Mouse (Mus musculus): Measurements from ENCODE around the gene Car5a.

GRCm38 (mm10) chr8:121936391-121936790 is 8.3 kb downstream of the Car5a start:
- no peak for TF ChIP-seq CTCF (IDR thresholded peaks at IDR 0.05; ENCODE audit: low read depth, low read length)
- no peak for TF ChIP-seq POLR2A (IDR thresholded peaks at IDR 0.05; ENCODE audit: borderline replicate concordance, low read depth, low read length)

Measured in bone marrow macrophage, adult 2 months (primary cell).